Mouse (Mus musculus) MEL (cell line): ENCODE measurements around the gene Gatad2a. TPM values are rescaled to one million over a fixed set of nuclear protein-coding genes. Genes with fewer than 3 reads are reported as not detected.

ENCODE experiments used
- DNase-seq: peaks from one replicate; pipeline ENCODE4 v3.0.0; 2011; ENCODE audit warnings: low read depth, low spot score
- H3K27ac ChIP-seq: 2 replicates; pipeline ENCODE4 v1.5.1; 2012; ENCODE audit warnings: low read depth, mild to moderate bottlenecking, control low read depth, low read length, moderate library complexity; ENCODE audit not compliant: control insufficient read depth
- H3K27me3 ChIP-seq, 2 experiments: fragments of 150-350 bp in 1 of 2; sonication (generic) in 1 of 2; 2 replicates each; pipeline ENCODE4 v1.6.1; 2012; ENCODE audit warnings: low read length in 2 of 2, mild to moderate bottlenecking in 2 of 2, improper control_type of control experiment in 1 of 2, moderate library complexity in 1 of 2; ENCODE audit not compliant: insufficient read depth in 2 of 2, control insufficient read depth in 1 of 2
- H3K36me3 ChIP-seq, 2 experiments: 2 replicates each; pipeline ENCODE4 v1.6.1; 2012 to 2014; ENCODE audit warnings: low read length in 2 of 2, improper control_type of control experiment in 1 of 2, inconsistent platforms in 1 of 2, mild to moderate bottlenecking in 1 of 2; ENCODE audit not compliant: insufficient read depth in 2 of 2, control insufficient read depth in 1 of 2
- H3K4me1 ChIP-seq, 2 experiments: fragments of 150-350 bp in 1 of 2; sonication (generic) in 1 of 2; 2 replicates each; pipeline ENCODE4 v1.6.1; 2012; ENCODE audit warnings: low read length in 2 of 2, improper control_type of control experiment in 1 of 2, mild to moderate bottlenecking in 1 of 2; ENCODE audit not compliant: insufficient read depth in 2 of 2, control insufficient read depth in 1 of 2
- H3K4me3 ChIP-seq, 2 experiments: fragments of 150-350 bp in 1 of 2; sonication (generic) in 1 of 2; 2 replicates each; pipeline ENCODE4 v1.5.1; 2012; ENCODE audit warnings: low read depth in 2 of 2, low read length in 2 of 2, mild to moderate bottlenecking in 2 of 2, moderate library complexity in 2 of 2, control low read depth in 1 of 2, improper control_type of control experiment in 1 of 2; ENCODE audit not compliant: control insufficient read depth in 1 of 2, insufficient read depth in 1 of 2
- H3K79me2 ChIP-seq: 2 replicates; pipeline ENCODE4 v1.6.1; 2012; ENCODE audit warnings: mild to moderate bottlenecking, low read length, moderate library complexity; ENCODE audit not compliant: control insufficient read depth, poor library complexity, insufficient read depth
- H3K9ac ChIP-seq: 2 replicates; pipeline ENCODE4 v1.6.1; 2012; ENCODE audit warnings: low read depth, mild to moderate bottlenecking, control low read depth, low read length, moderate library complexity; ENCODE audit not compliant: control insufficient read depth, poor library complexity, severe bottlenecking
- H3K9me3 ChIP-seq: fragments of 150-350 bp; sonication (generic); replicated peaks from 2 replicates; pipeline ENCODE4 v1.6.1; 2012; ENCODE audit warnings: mild to moderate bottlenecking, low read length, improper control_type of control experiment, moderate library complexity; ENCODE audit not compliant: insufficient read depth
- CHD1 ChIP-seq: IDR thresholded peaks from 2 replicates; pipeline ENCODE4 v1.6.1; 2012; ENCODE audit warnings: low read depth, mild to moderate bottlenecking, inconsistent platforms, low read length, improper control_type of control experiment
- CHD2 ChIP-seq: IDR thresholded peaks from 2 replicates; pipeline ENCODE4 v1.6.1; 2011; ENCODE audit warnings: low read length, improper control_type of control experiment
- E2F4 ChIP-seq: IDR thresholded peaks from 2 replicates; pipeline ENCODE4 v1.6.1; 2011; ENCODE audit warnings: low read depth, low read length, improper control_type of control experiment, borderline replicate concordance
- ELF1 ChIP-seq: IDR thresholded peaks from 2 replicates; pipeline ENCODE4 v1.6.1; 2014; ENCODE audit warnings: low read depth, mild to moderate bottlenecking, inconsistent platforms, low read length, improper control_type of control experiment, moderate library complexity
- EP300 ChIP-seq, 2 experiments: IDR thresholded peaks; 2 replicates each; pipeline ENCODE4 v1.6.1; 2011; ENCODE audit warnings: improper control_type of control experiment in 2 of 2, low read length in 2 of 2, low read depth in 1 of 2, mild to moderate bottlenecking in 1 of 2
- KAT2A ChIP-seq: conservative IDR thresholded peaks from 2 replicates; pipeline ENCODE4 v1.6.1; 2012; ENCODE audit warnings: low read depth, low read length, improper control_type of control experiment, inconsistent platforms
- MAZ ChIP-seq: IDR thresholded peaks from 2 replicates; pipeline ENCODE4 v1.6.1; 2012; ENCODE audit warnings: low read depth, mild to moderate bottlenecking, inconsistent platforms, low read length, improper control_type of control experiment
- MEF2A ChIP-seq: IDR thresholded peaks from 2 replicates; pipeline ENCODE4 v1.6.1; 2014; ENCODE audit warnings: low read depth, mild to moderate bottlenecking, inconsistent platforms, low read length, improper control_type of control experiment; ENCODE audit not compliant: poor library complexity, insufficient replicate concordance, severe bottlenecking; ENCODE audit errors: extremely low read depth
- MXI1 ChIP-seq: IDR thresholded peaks from 2 replicates; pipeline ENCODE4 v1.6.1; 2011; ENCODE audit warnings: mild to moderate bottlenecking, low read depth, low read length, improper control_type of control experiment
- MYC ChIP-seq: IDR thresholded peaks from 2 replicates; pipeline ENCODE4 v1.6.1; 2011; ENCODE audit warnings: low read depth, mild to moderate bottlenecking, low read length, improper control_type of control experiment, moderate library complexity
- NELFE ChIP-seq: IDR thresholded peaks from 2 replicates; pipeline ENCODE4 v1.6.1; 2011; ENCODE audit warnings: low read depth, low read length, improper control_type of control experiment
- NRF1 ChIP-seq: IDR thresholded peaks from 2 replicates; pipeline ENCODE4 v1.6.1; 2014; ENCODE audit warnings: low read depth, mild to moderate bottlenecking, inconsistent platforms, low read length, improper control_type of control experiment, moderate library complexity; ENCODE audit not compliant: poor library complexity, insufficient read depth, severe bottlenecking
- POLR2A ChIP-seq, 2 experiments: IDR thresholded peaks; 2 replicates each; pipeline ENCODE4 v1.6.1; 2011 to 2012; ENCODE audit warnings: low read length in 2 of 2, mild to moderate bottlenecking in 2 of 2, control low read depth in 1 of 2, improper control_type of control experiment in 1 of 2, low read depth in 1 of 2, moderate library complexity in 1 of 2; ENCODE audit not compliant: control insufficient read depth in 1 of 2, insufficient read depth in 1 of 2, poor library complexity in 1 of 2
- POLR2AphosphoS5 ChIP-seq: IDR thresholded peaks from 2 replicates; pipeline ENCODE4 v1.6.1; 2012; ENCODE audit warnings: low read depth, borderline replicate concordance, mild to moderate bottlenecking, inconsistent platforms, low read length, moderate library complexity, mixed read lengths
- RAD21 ChIP-seq: IDR thresholded peaks from 2 replicates; pipeline ENCODE4 v1.6.1; 2011; ENCODE audit warnings: mild to moderate bottlenecking, low read depth, low read length, improper control_type of control experiment
- RCOR1 ChIP-seq: IDR thresholded peaks from 2 replicates; pipeline ENCODE4 v1.6.1; 2012; ENCODE audit warnings: low read depth, mild to moderate bottlenecking, inconsistent platforms, low read length, improper control_type of control experiment
- SMC3 ChIP-seq: IDR thresholded peaks from 2 replicates; pipeline ENCODE4 v1.6.1; 2011; ENCODE audit warnings: low read depth, low read length, improper control_type of control experiment
- TBP ChIP-seq: IDR thresholded peaks from 2 replicates; pipeline ENCODE4 v1.8.0; 2011; ENCODE audit warnings: low read depth, low read length, improper control_type of control experiment
- TCF12 ChIP-seq: IDR thresholded peaks from 2 replicates; pipeline ENCODE4 v1.6.1; 2014; ENCODE audit warnings: low read depth, mild to moderate bottlenecking, inconsistent platforms, low read length, improper control_type of control experiment, moderate library complexity
- UBTF ChIP-seq: IDR thresholded peaks from 2 replicates; pipeline ENCODE4 v1.6.1; 2012; ENCODE audit warnings: low read depth, mild to moderate bottlenecking, inconsistent platforms, low read length, improper control_type of control experiment, moderate library complexity, borderline replicate concordance; ENCODE audit not compliant: insufficient read depth
- USF2 ChIP-seq, 2 experiments: IDR thresholded peaks; 2 replicates each; pipeline ENCODE4 v1.6.1; 2011 to 2012; ENCODE audit warnings: improper control_type of control experiment in 2 of 2, low read length in 2 of 2, borderline replicate concordance in 1 of 2, inconsistent platforms in 1 of 2, low read depth in 1 of 2, mild to moderate bottlenecking in 1 of 2; ENCODE audit not compliant: insufficient read depth in 1 of 2
- ZC3H11A ChIP-seq: IDR thresholded peaks from 2 replicates; pipeline ENCODE4 v1.6.1; 2012; ENCODE audit warnings: low read depth, mild to moderate bottlenecking, inconsistent platforms, low read length, improper control_type of control experiment
- ZKSCAN1 ChIP-seq: IDR thresholded peaks from 2 replicates; pipeline ENCODE4 v1.6.1; 2012; ENCODE audit warnings: low read depth, mild to moderate bottlenecking, inconsistent platforms, low read length, improper control_type of control experiment, moderate library complexity
- ZMIZ1 ChIP-seq: IDR thresholded peaks from 2 replicates; pipeline ENCODE4 v1.6.1; 2012; ENCODE audit warnings: low read depth, mild to moderate bottlenecking, inconsistent platforms, low read length, improper control_type of control experiment, moderate library complexity
- ZNF384 ChIP-seq: IDR thresholded peaks from 2 replicates; pipeline ENCODE4 v1.6.1; 2012; ENCODE audit warnings: low read depth, mild to moderate bottlenecking, inconsistent platforms, low read length, improper control_type of control experiment
- polyA plus RNA-seq, 2 experiments: library from polyadenylated mRNA; stranded (reverse) in 1 of 2; unstranded in 1 of 2; fragments of >175 nt in 1 of 2; fragments of >200 nt in 1 of 2; gene quantifications; 2 replicates each; pipeline versions ENCODE4 v1.2.1 to v1.2.4; 2012; ENCODE audit warnings: low replicate concordance in 2 of 2, low read depth in 1 of 2; ENCODE audit not compliant: insufficient read length in 2 of 2, insufficient read depth in 1 of 2, missing spikeins in 1 of 2
- total RNA-seq: library from RNA; depleted of rRNA; stranded (reverse); fragments of 300-350 nt; gene quantifications from 2 replicates; pipeline ENCODE4 v1.2.3, GENCODE M21; 2012

The Gatad2a gene
- total and polyA plus RNA-seq, 3 experiments = 38.0 to 129 (median 111) TPM

GRCm38 (mm10) chr8:69888244-69888866, 107.8 kb downstream of the Gatad2a start:
- H3K36me3 ChIP-seq = no peaks in the 10 kb centered on the region
- no peaks in the 10 kb centered on the region for H3K4me1 ChIP-seq
- H3K4me3 ChIP-seq = no peak overlapping the region
- no peak for DNase-seq
- no peak overlapping the region for H3K9ac ChIP-seq
- H3K27ac ChIP-seq = no peak overlapping the region
- TF ChIP-seq USF2 (IDR thresholded peaks at IDR 0.05; ENCODE audit: borderline replicate concordance in 1 of 2, insufficient read depth in 1 of 2, low read depth in 1 of 2, low read length in 2 of 2) (no peak), POLR2AphosphoS5 (no peak), SMC3 (no peak), NRF1 (no peak), UBTF (no peak), MAZ (no peak), ELF1 (no peak), MXI1 (no peak), ZKSCAN1 (no peak), TCF12 (no peak), POLR2A (IDR thresholded peaks at IDR 0.05; ENCODE audit: control insufficient read depth in 1 of 2, insufficient read depth in 1 of 2, low read depth in 1 of 2, low read length in 2 of 2, poor library complexity in 1 of 2) (no peak), RAD21 (no peak), NELFE (no peak), CHD1 (no peak), MEF2A (no peak), ZNF384 (no peak), MYC (no peak)
- H3K9me3 ChIP-seq = no peaks in the 10 kb centered on the region
- H3K27me3 ChIP-seq = no peaks in the 10 kb centered on the region
- H3K79me2 ChIP-seq = no peaks in the 10 kb centered on the region

GRCm38 (mm10) chr8:69887289-69888243, 108.6 kb downstream of the Gatad2a start, which contains the start of gene Cilp2:
TSS of gene Cilp2 (minus strand) at chr8:69887687.
- no peaks in the 10 kb centered on the region for H3K9me3 ChIP-seq
- H3K79me2 ChIP-seq = no peaks in the 10 kb centered on the region
- no peak for DNase-seq
- no peaks in the 10 kb centered on the region for H3K36me3 ChIP-seq
- no peaks in the 10 kb centered on the region for H3K4me1 ChIP-seq
- TF ChIP-seq RCOR1 (no peak), EP300 (IDR thresholded peaks at IDR 0.05; ENCODE audit: low read depth in 1 of 2, low read length in 2 of 2) (no peak), E2F4 (no peak), CHD1 (no peak), ELF1 (no peak), CHD2 (no peak), KAT2A (no peak), ZC3H11A (no peak), MXI1 (no peak), TBP (no peak), POLR2AphosphoS5 (no peak), ZMIZ1 (no peak)
- no peak within 1 kb of the TSS for H3K9ac ChIP-seq
- no peaks in the 10 kb centered on the region for H3K27me3 ChIP-seq
- no peak within 1 kb of the TSS for H3K4me3 ChIP-seq
- no peak within 1 kb of the TSS for H3K27ac ChIP-seq
